Mouse (Mus musculus): ENCODE data around the gene Dusp10. TPM values are rescaled to one million over a fixed set of nuclear protein-coding genes. Genes with fewer than 3 reads are reported as not detected.

The Dusp10 gene
- polyA plus RNA-seq, 1 experiment from 2014 or later, result 2.7 TPM

DNA sequence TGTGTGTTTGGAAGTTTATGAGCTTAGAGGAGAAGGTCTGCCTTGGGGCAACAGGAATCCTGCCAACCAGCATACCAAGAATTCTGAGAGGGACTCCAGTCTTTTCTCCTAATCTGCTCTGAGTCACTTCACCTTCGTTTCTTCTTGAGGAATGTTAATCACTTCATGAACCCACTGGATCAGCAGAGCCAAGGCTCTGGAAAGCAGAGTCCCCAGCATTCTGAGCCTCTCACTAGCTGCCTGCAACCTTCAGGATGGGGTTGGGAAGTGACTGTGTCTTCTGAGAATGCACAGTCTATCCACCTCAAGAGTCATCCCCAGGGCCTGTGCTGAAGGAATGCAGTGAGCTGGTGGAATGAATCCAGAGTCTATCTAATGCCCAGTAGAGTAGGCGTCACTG is 63.7 kb downstream of the Dusp10 start:
- no peak for DNase-seq
- Histone ChIP-seq H3K36me3 (no peaks in the 10 kb centered on the region; the same call in 1 of the 2 replicates), H3K4me2 (no peak overlapping the region), H3K27ac (no peak overlapping the region), H3K4me1 (replicated peaks) (no peaks in the 10 kb centered on the region), H3K27me3 (no peaks in the 10 kb centered on the region), H3K9me3 (replicated peaks) (no peaks in the 10 kb centered on the region), H3K9ac (no peak overlapping the region), H3K4me3 (replicated peaks) (no peak overlapping the region)
- WGBS (ENCODE audit: insufficient replicate concordance), result 51% methylated on average over 2 of the region's 2 CpGs
- no peak for ATAC-seq (ENCODE audit: low read depth)

DNA sequence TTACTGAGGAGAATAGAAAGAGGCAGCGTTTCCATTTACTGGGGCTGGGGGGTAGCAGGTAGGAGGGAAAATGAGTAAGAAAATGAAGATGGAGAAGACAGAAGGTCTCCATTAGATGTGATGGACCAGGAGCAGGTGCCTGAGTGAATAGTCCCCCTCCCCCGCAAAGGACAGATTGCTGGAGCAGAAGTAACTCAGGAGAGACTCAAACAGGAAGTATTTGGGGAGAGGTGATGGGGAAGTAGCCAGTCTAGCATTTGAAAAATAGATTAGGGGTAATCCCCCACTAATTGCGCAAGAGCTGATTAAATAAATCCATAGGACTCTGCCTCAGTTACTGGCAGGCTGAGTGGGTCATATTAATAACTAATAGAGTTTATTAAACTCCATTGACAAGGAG is 66.2 kb downstream of the Dusp10 start:
- H3K4me2 ChIP-seq, result no peak overlapping the region
- DNase-seq, result no peak
- H3K27me3 ChIP-seq, result no peaks in the 10 kb centered on the region
- H3K36me3 ChIP-seq, result no peaks in the 10 kb centered on the region; the same call in 1 of the 2 replicates
- no peak overlapping the region for H3K9ac ChIP-seq
- no peaks in the 10 kb centered on the region for H3K4me1 ChIP-seq (replicated peaks)
- no peak overlapping the region for H3K27ac ChIP-seq
- no peaks in the 10 kb centered on the region for H3K9me3 ChIP-seq (replicated peaks)
- H3K4me3 ChIP-seq (replicated peaks), result no peak overlapping the region
- 60% methylated on average over 3 of the region's 3 CpGs for WGBS (ENCODE audit: insufficient replicate concordance)
- no peak for ATAC-seq (ENCODE audit: low read depth)

GRCm38 (mm10) chr1:184082661-184083060 is 69.6 kb downstream of the Dusp10 start:
- no peaks in the 10 kb centered on the region for H3K9me3 ChIP-seq (replicated peaks)
- 56% methylated on average over 3 of the region's 3 CpGs for WGBS (ENCODE audit: insufficient replicate concordance)
- no peaks in the 10 kb centered on the region for H3K4me1 ChIP-seq (replicated peaks)
- no peaks in the 10 kb centered on the region for H3K36me3 ChIP-seq
- ATAC-seq (ENCODE audit: low read depth) (no peak), DNase-seq (no peak)
- no peak overlapping the region for H3K27ac ChIP-seq
- no peak overlapping the region for H3K9ac ChIP-seq
- H3K4me3 ChIP-seq (replicated peaks), result no peak overlapping the region
- H3K4me2 ChIP-seq, result no peak overlapping the region
- no peaks in the 10 kb centered on the region for H3K27me3 ChIP-seq

DNA sequence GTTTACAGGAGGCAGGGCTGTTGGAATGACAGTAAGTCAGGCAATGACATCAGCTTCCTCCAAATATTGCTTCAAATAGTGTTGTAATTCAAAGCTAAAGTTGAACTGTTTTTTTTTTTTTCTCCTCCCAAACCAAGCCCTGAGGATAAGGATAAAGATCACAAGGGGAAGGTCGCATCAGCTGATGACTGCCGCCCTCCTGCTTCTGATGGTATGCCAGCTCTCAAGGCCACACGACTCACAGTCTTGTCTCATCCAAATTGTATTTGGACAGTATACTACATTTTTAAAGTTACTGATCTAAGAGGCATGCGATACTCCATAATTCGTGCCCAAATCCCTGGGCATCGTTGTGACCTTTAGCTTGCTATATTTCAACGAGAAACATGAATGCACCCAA is 70.1 kb downstream of the Dusp10 start:
- Histone ChIP-seq H3K27me3 (no peaks in the 10 kb centered on the region), H3K4me2 (no peak overlapping the region), H3K4me1 (replicated peaks) (no peaks in the 10 kb centered on the region), H3K4me3 (replicated peaks) (no peak overlapping the region), H3K27ac (no peak overlapping the region), H3K36me3 (no peaks in the 10 kb centered on the region), H3K9ac (no peak overlapping the region), H3K9me3 (replicated peaks) (no peaks in the 10 kb centered on the region)
- DNase-seq, result no peak
- no peak for ATAC-seq (ENCODE audit: low read depth)
- WGBS (ENCODE audit: insufficient replicate concordance), result 69% methylated on average over 7 of the region's 7 CpGs

GRCm38 (mm10) chr1:184084961-184085360 is 71.9 kb downstream of the Dusp10 start:
- Histone ChIP-seq H3K4me2 (no peak overlapping the region), H3K27me3 (no peaks in the 10 kb centered on the region), H3K4me3 (replicated peaks) (no peak overlapping the region), H3K9ac (no peak overlapping the region), H3K9me3 (replicated peaks) (no peaks in the 10 kb centered on the region), H3K27ac (no peak overlapping the region), H3K36me3 (no peaks in the 10 kb centered on the region), H3K4me1 (replicated peaks) (no peaks in the 10 kb centered on the region)
- DNase-seq (no peak), ATAC-seq (ENCODE audit: low read depth) (no peak)
- WGBS (ENCODE audit: insufficient replicate concordance), result 65% methylated on average over 3 of the region's 3 CpGs

- Histone ChIP-seq H3K4me3 (replicated peaks) (no peak overlapping the region), H3K9me3 (replicated peaks) (no peaks in the 10 kb centered on the region), H3K4me2 (no peak overlapping the region), H3K4me1 (replicated peaks) (no peaks in the 10 kb centered on the region), H3K9ac (no peak overlapping the region), H3K27me3 (no peaks in the 10 kb centered on the region), H3K27ac (no peak overlapping the region), H3K36me3 (no peaks in the 10 kb centered on the region)
- DNase-seq (no peak), ATAC-seq (ENCODE audit: low read depth) (no peak)
- WGBS (ENCODE audit: insufficient replicate concordance), result 64% methylated on average over 6 of the region's 6 CpGs
These were observed 77.4 kb downstream of the Dusp10 start for GRCm38 (mm10) chr1:184090515-184090914.

GRCm38 (mm10) chr1:184094914-184095313 is 81.8 kb downstream of the Dusp10 start:
- H3K9ac ChIP-seq, result no peak overlapping the region
- no peak for ATAC-seq (ENCODE audit: low read depth)
- WGBS (ENCODE audit: insufficient replicate concordance), result 65% methylated on average over 3 of the region's 3 CpGs

DNA sequence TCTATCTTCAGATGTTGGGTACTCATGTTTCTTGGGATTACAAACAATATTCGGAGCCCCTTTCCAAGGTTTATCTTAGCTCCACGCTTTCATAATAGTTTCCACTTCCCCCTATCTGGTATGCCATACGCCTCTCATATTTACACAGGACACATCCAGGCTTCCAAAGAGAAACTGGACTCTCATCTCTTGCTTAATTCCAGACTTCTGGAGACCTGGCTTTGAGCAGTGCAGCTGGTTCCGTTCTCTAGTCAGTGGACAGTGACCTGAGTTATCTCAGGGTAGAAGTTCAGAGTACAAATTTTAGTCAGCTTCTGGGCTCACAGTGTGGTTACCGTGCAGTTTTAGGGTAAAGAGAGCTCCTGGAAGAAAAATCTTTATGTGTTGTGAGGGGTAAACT is 87.3 kb downstream of the Dusp10 start:
- Histone ChIP-seq H3K9me3 (replicated peaks) (no peaks in the 10 kb centered on the region), H3K36me3 (no peaks in the 10 kb centered on the region), H3K9ac (no peak overlapping the region), H3K4me1 (replicated peaks) (peaks cover 3% of the 10 kb centered on the region; the same call in 1 of the 2 replicates), H3K4me2 (no peak overlapping the region), H3K4me3 (replicated peaks) (no peak overlapping the region), H3K27ac (no peak overlapping the region), H3K27me3 (no peaks in the 10 kb centered on the region)
- ATAC-seq (ENCODE audit: low read depth) (peak; percentile 59; the same call in 1 of the 2 replicates), DNase-seq (no peak)
- 54% methylated on average over 5 of the region's 5 CpGs for WGBS (ENCODE audit: insufficient replicate concordance)

More at GRCm38 (mm10) chr1:184094914-184095313, 81.8 kb downstream of the Dusp10 start:
- no peaks in the 10 kb centered on the region for H3K4me1 ChIP-seq (replicated peaks)
- DNase-seq, result no peak
- H3K27me3 ChIP-seq, result no peaks in the 10 kb centered on the region
- H3K4me3 ChIP-seq (replicated peaks), result no peak overlapping the region
- no peaks in the 10 kb centered on the region for H3K9me3 ChIP-seq (replicated peaks)
- H3K36me3 ChIP-seq, result no peaks in the 10 kb centered on the region
- no peak overlapping the region for H3K27ac ChIP-seq
- H3K4me2 ChIP-seq, result no peak overlapping the region

GRCm38 (mm10) chr1:184100927-184101749 is 88.0 kb downstream of the Dusp10 start:
- no peaks in the 10 kb centered on the region for H3K36me3 ChIP-seq
- H3K4me2 ChIP-seq, result no peak overlapping the region
- no peaks in the 10 kb centered on the region for H3K9me3 ChIP-seq (replicated peaks)
- H3K4me1 ChIP-seq (replicated peaks), result peaks cover 3% of the 10 kb centered on the region; the same call in 1 of the 2 replicates
- H3K27ac ChIP-seq, result no peak overlapping the region
- ATAC-seq (ENCODE audit: low read depth), result no peak
- 61% methylated on average over 9 of the region's 9 CpGs for WGBS (ENCODE audit: insufficient replicate concordance)
- H3K4me3 ChIP-seq (replicated peaks), result no peak overlapping the region
- H3K9ac ChIP-seq, result no peak overlapping the region
- no peak for DNase-seq
- no peaks in the 10 kb centered on the region for H3K27me3 ChIP-seq

GRCm38 (mm10) chr1:184101750-184102046 is 88.6 kb downstream of the Dusp10 start:
- ATAC-seq (ENCODE audit: low read depth) (no peak), DNase-seq (no peak)
- Histone ChIP-seq H3K36me3 (no peaks in the 10 kb centered on the region), H3K4me2 (no peak overlapping the region), H3K4me1 (replicated peaks) (peaks cover 3% of the 10 kb centered on the region; the same call in 1 of the 2 replicates), H3K27me3 (no peaks in the 10 kb centered on the region), H3K4me3 (replicated peaks) (no peak overlapping the region), H3K9me3 (replicated peaks) (no peaks in the 10 kb centered on the region), H3K27ac (no peak overlapping the region), H3K9ac (no peak overlapping the region)
- 58% methylated on average over 4 of the region's 4 CpGs for WGBS (ENCODE audit: insufficient replicate concordance)

DNA sequence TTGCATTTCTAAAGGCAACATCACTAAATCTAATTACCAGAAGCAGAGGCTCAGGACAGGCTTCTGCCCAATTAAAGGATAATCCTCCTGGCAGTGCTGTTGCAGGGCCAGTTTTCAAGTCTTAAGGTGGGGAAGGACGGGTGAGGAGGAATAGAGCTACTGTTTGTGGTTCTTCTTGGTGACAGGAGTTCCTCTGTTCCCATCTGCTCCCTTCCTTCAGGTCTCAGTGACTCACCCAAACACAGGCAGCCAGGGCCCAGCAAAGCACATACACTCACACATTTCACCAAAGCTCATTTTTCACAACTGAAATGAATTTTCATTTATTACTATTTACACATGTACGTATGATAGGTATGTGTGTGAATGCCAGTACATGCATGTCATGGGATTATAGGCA is 93.7 kb downstream of the Dusp10 start:
- H3K4me2 ChIP-seq, result no peak overlapping the region
- WGBS (ENCODE audit: insufficient replicate concordance), result 70% methylated on average over 2 of the region's 2 CpGs
- H3K4me3 ChIP-seq (replicated peaks), result no peak overlapping the region
- DNase-seq, result no peak
- H3K27ac ChIP-seq, result no peak overlapping the region
- ATAC-seq (ENCODE audit: low read depth), result no peak
- H3K4me1 ChIP-seq (replicated peaks), result no peaks in the 10 kb centered on the region
- H3K9ac ChIP-seq, result no peak overlapping the region
- H3K9me3 ChIP-seq (replicated peaks), result no peaks in the 10 kb centered on the region
- H3K27me3 ChIP-seq, result no peaks in the 10 kb centered on the region
- no peaks in the 10 kb centered on the region for H3K36me3 ChIP-seq

GRCm38 (mm10) chr1:184107448-184107847 is 94.3 kb downstream of the Dusp10 start:
- Histone ChIP-seq H3K4me3 (replicated peaks) (no peak overlapping the region), H3K4me1 (replicated peaks) (no peaks in the 10 kb centered on the region), H3K9me3 (replicated peaks) (no peaks in the 10 kb centered on the region), H3K36me3 (no peaks in the 10 kb centered on the region), H3K27me3 (no peaks in the 10 kb centered on the region), H3K27ac (no peak overlapping the region), H3K9ac (no peak overlapping the region), H3K4me2 (no peak overlapping the region)
- ATAC-seq (ENCODE audit: low read depth), result no peak
- WGBS (ENCODE audit: insufficient replicate concordance), result 70% methylated on average over 4 of the region's 4 CpGs
- no peak for DNase-seq

Data from liver, embryonic 13.5 days (tissue).